Mouse (Mus musculus) embryonic facial prominence, embryonic 10.5 days (tissue): ENCODE results near the gene Gpr183. TPM values are rescaled to one million over a fixed set of nuclear protein-coding genes. Genes with fewer than 3 reads are reported as not detected.

Source experiments
- DNase-seq: peaks from one replicate; pipeline ENCODE4 v3.0.0-alpha.2; 2017; ENCODE audit warnings: low spot score
- H3K27ac ChIP-seq: fragments of 300-500 bp; sonication (generic); replicated peaks from 2 replicates; pipeline ENCODE4 v1.5.1; 2016; ENCODE audit warnings: mild to moderate bottlenecking
- H3K27me3 ChIP-seq: fragments of 300-500 bp; sonication (generic); replicated peaks from 2 replicates; pipeline ENCODE4 v1.6.1; 2016; ENCODE audit warnings: low read depth, mild to moderate bottlenecking; ENCODE audit not compliant: poor library complexity, severe bottlenecking
- H3K36me3 ChIP-seq: fragments of 300-500 bp; sonication (generic); replicated peaks from 2 replicates; pipeline ENCODE4 v1.6.1; 2016; ENCODE audit warnings: mild to moderate bottlenecking, moderate library complexity
- H3K4me1 ChIP-seq: fragments of 300-500 bp; sonication (generic); 2 replicates; pipeline ENCODE4 v1.6.1; 2016
- H3K4me3 ChIP-seq: fragments of 300-500 bp; sonication (generic); 2 replicates; pipeline ENCODE4 v1.5.1; 2016; ENCODE audit warnings: mild to moderate bottlenecking, moderate library complexity
- H3K9me3 ChIP-seq: fragments of 300-500 bp; sonication (generic); 2 replicates; pipeline ENCODE4 v1.6.1; 2016; ENCODE audit warnings: mild to moderate bottlenecking
- WGBS: fragments of 180-500 bp; shearing (Covaris S2); methylation state at CpG from one replicate; pipeline ENCODE4 v1.1.7; 2016; 5-methylcytosine and 5-hydroxymethylcytosine counted together
- polyA plus RNA-seq: library from polyadenylated mRNA; unstranded; fragments of >200 nt; fragmentation: Nextera tagmentation; extraction: Ambion mirVana; gene quantifications from 2 replicates; pipeline ENCODE4 v1.2.1, GENCODE M21; 2016

The Gpr183 gene
- polyA plus RNA-seq, 1 experiment from 2014 or later, result 2.4 TPM

- Histone ChIP-seq H3K27me3 (no peaks in the 10 kb centered on the region), H3K9me3 (no peaks in the 10 kb centered on the region), H3K36me3 (peaks cover 7% of the 10 kb centered on the region; the same call in 1 of the 2 replicates), H3K4me3 (no peak overlapping the region), H3K4me1 (0 out of 2 replicates have a peak, but pooled peaks cover 4% of the 10 kb centered on the region), H3K27ac (no peak overlapping the region; the same call in 1 of the 2 replicates)
- 80% methylated on average over 8 of the region's 8 CpGs for WGBS
- DNase-seq, result no peak
These were observed 18.3 kb upstream of the Gpr183 start for GRCm38 (mm10) chr14:121983009-121983933.

- WGBS, result 79% methylated on average over 1 of the region's 1 CpGs
- Histone ChIP-seq H3K27ac (no peak overlapping the region), H3K9me3 (no peaks in the 10 kb centered on the region), H3K36me3 (no peaks in the 10 kb centered on the region), H3K4me1 (0 out of 2 replicates have a peak, but pooled peaks cover 4% of the 10 kb centered on the region), H3K4me3 (no peak overlapping the region), H3K27me3 (no peaks in the 10 kb centered on the region)
- DNase-seq, result no peak
These were observed 16.5 kb upstream of the Gpr183 start for GRCm38 (mm10) chr14:121981531-121981930.

GRCm38 (mm10) chr14:121973114-121973513 lies 8.1 kb upstream of the Gpr183 start:
- DNase-seq, result no peak
- no peak overlapping the region for H3K27ac ChIP-seq
- H3K36me3 ChIP-seq, result peaks cover 25% of the 10 kb centered on the region
- H3K4me3 ChIP-seq, result no peak overlapping the region
- WGBS, result 94% methylated on average over 10 of the region's 10 CpGs
- no peaks in the 10 kb centered on the region for H3K27me3 ChIP-seq
- H3K4me1 ChIP-seq, result no peaks in the 10 kb centered on the region
- no peaks in the 10 kb centered on the region for H3K9me3 ChIP-seq

- WGBS, result 89% methylated on average over 1 of the region's 1 CpGs
- peaks cover 15% of the 10 kb centered on the region for H3K36me3 ChIP-seq
- no peak for DNase-seq
- H3K9me3 ChIP-seq, result no peaks in the 10 kb centered on the region
- H3K4me1 ChIP-seq, result no peaks in the 10 kb centered on the region
- no peak overlapping the region for H3K4me3 ChIP-seq
- H3K27ac ChIP-seq, result no peak overlapping the region
- H3K27me3 ChIP-seq, result no peaks in the 10 kb centered on the region
These were observed 5.4 kb upstream of the Gpr183 start for GRCm38 (mm10) chr14:121970402-121970801.

GRCm38 (mm10) chr14:121967095-121967494 lies 2.1 kb upstream of the Gpr183 start:
- Histone ChIP-seq H3K4me1 (peaks cover under 1% of the 10 kb centered on the region; the same call in 1 of the 2 replicates), H3K4me3 (no peak overlapping the region), H3K9me3 (no peaks in the 10 kb centered on the region), H3K27ac (no peak overlapping the region), H3K36me3 (no peaks in the 10 kb centered on the region), H3K27me3 (no peaks in the 10 kb centered on the region)
- no peak for DNase-seq
- WGBS, result 91% methylated on average over 4 of the region's 4 CpGs

GRCm38 (mm10) chr14:121965461-121965860 lies 466 bp upstream of the Gpr183 start:
- no peak for DNase-seq
- Histone ChIP-seq H3K9me3 (no peaks in the 10 kb centered on the region), H3K4me3 (no peak overlapping the region), H3K27ac (no peak overlapping the region), H3K27me3 (no peaks in the 10 kb centered on the region), H3K4me1 (peaks cover 3% of the 10 kb centered on the region; the same call in 1 of the 2 replicates), H3K36me3 (no peaks in the 10 kb centered on the region)
- WGBS, result 88% methylated on average over 4 of the region's 4 CpGs

GRCm38 (mm10) chr14:121963942-121964335 lies 1.1 kb downstream of the Gpr183 start:
- H3K36me3 ChIP-seq, result no peaks in the 10 kb centered on the region
- no peaks in the 10 kb centered on the region for H3K27me3 ChIP-seq
- H3K9me3 ChIP-seq, result no peaks in the 10 kb centered on the region
- DNase-seq, result no peak
- WGBS, result 84% methylated on average over 4 of the region's 4 CpGs
- H3K4me1 ChIP-seq, result peaks cover 3% of the 10 kb centered on the region; the same call in 1 of the 2 replicates
- H3K27ac ChIP-seq, result no peak overlapping the region
- H3K4me3 ChIP-seq, result no peak overlapping the region

- Histone ChIP-seq H3K9me3 (no peaks in the 10 kb centered on the region), H3K4me1 (peaks cover 3% of the 10 kb centered on the region; the same call in 1 of the 2 replicates), H3K4me3 (no peak overlapping the region), H3K36me3 (no peaks in the 10 kb centered on the region), H3K27ac (no peak overlapping the region), H3K27me3 (no peaks in the 10 kb centered on the region)
- DNase-seq, result no peak
- WGBS, result 88% methylated on average over 9 of the region's 9 CpGs
These were observed 1.6 kb downstream of the Gpr183 start for GRCm38 (mm10) chr14:121963251-121963941.

GRCm38 (mm10) chr14:121962128-121962890 lies 2.7 kb downstream of the Gpr183 start:
- Histone ChIP-seq H3K4me3 (no peak overlapping the region), H3K36me3 (no peaks in the 10 kb centered on the region), H3K27me3 (no peaks in the 10 kb centered on the region), H3K27ac (no peak overlapping the region), H3K9me3 (no peaks in the 10 kb centered on the region), H3K4me1 (peaks cover 3% of the 10 kb centered on the region; the same call in 1 of the 2 replicates)
- WGBS, result 79% methylated on average over 14 of the region's 14 CpGs
- DNase-seq, result no peak

GRCm38 (mm10) chr14:121961496-121962127 lies 3.4 kb downstream of the Gpr183 start:
- Histone ChIP-seq H3K9me3 (no peaks in the 10 kb centered on the region), H3K27me3 (no peaks in the 10 kb centered on the region), H3K4me1 (peaks cover 3% of the 10 kb centered on the region; the same call in 1 of the 2 replicates), H3K4me3 (no peak overlapping the region), H3K36me3 (no peaks in the 10 kb centered on the region), H3K27ac (no peak overlapping the region)
- no peak for DNase-seq
- 88% methylated on average over 12 of the region's 12 CpGs for WGBS

GRCm38 (mm10) chr14:121960997-121961396 lies 4.0 kb downstream of the Gpr183 start:
- H3K27me3 ChIP-seq, result no peaks in the 10 kb centered on the region
- no peak overlapping the region for H3K4me3 ChIP-seq
- no peak for DNase-seq
- 77% methylated on average over 6 of the region's 6 CpGs for WGBS
- peaks cover 3% of the 10 kb centered on the region; the same call in 1 of the 2 replicates for H3K4me1 ChIP-seq
- no peaks in the 10 kb centered on the region for H3K36me3 ChIP-seq
- H3K27ac ChIP-seq, result no peak overlapping the region
- H3K9me3 ChIP-seq, result no peaks in the 10 kb centered on the region

- Histone ChIP-seq H3K4me3 (no peak overlapping the region), H3K4me1 (peaks cover 3% of the 10 kb centered on the region; the same call in 1 of the 2 replicates), H3K36me3 (no peaks in the 10 kb centered on the region), H3K9me3 (no peaks in the 10 kb centered on the region), H3K27ac (no peak overlapping the region), H3K27me3 (no peaks in the 10 kb centered on the region)
- WGBS, result 86% methylated on average over 2 of the region's 2 CpGs
- no peak for DNase-seq
These were observed 4.5 kb downstream of the Gpr183 start for GRCm38 (mm10) chr14:121960531-121960930.
